Mouse (Mus musculus): ENCODE results near the gene Cacng8. TPM values are rescaled to one million over a fixed set of nuclear protein-coding genes. Genes with fewer than 3 reads are reported as not detected.

The Cacng8 gene
- 100 to 1,000 TPM; 146 to 153 (median 150) TPM for total RNA-seq (2022)

DNA sequence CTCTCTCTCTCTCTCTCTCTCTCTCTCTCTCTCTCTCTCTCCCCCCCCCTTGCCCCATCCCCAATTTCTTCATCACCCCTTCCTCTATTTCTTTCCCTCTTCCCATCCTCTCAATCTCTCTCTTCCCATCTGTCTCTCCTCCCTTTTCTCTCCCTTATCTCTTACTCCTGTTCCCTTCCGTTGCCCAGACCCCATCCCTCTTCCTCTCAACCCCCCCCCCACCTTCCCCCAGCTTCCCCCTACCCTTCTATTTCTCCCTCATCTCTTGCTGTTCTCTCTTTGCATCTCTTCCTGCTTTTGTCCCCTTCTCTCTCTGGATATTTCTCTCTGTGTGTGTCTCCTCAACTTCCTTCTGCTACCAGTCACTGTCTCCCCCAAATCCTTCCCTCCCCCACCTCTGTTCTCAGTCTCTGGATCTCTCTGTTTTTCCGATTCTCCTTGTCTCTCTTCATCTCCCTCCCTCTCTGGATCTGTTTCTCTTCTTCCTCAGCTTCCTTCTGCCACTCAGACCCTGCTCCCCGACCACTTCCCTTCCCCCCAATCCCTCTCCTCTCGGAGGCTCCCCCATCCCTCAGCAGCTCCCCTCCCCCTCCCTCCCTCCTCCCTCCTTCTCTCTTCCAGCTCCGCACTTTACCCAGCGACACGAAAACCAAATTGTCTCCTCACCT is at the start of gene Cacng8:
Gene Cacng8 (plus strand): TSS at position 271 of the 668 bp plus-strand sequence.
- DNase-seq (ENCODE audit: low spot score in 2 of 2) = no peak

DNA sequence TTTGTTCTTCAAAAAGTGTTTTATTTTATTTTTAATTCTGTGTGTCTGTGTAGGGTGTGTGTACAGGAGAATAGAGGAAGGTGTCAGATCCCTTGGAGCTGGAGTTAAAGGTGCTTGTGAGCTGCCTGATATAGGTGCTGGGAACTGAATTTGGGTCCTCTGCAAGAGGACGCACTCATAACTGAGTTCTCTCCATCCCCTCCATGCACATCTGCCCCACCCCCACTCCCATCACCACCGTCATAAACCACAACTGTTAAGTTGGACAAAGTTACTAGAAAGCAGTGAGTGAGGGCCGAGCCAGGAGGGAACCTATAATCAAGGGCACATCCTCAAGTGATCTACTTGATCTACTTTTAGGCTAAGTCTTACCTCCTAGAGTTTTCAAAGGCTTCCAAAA is 46.6 kb upstream of the Cacng8 start:
- DNase-seq (ENCODE audit: low spot score in 2 of 2) = no peak

DNA sequence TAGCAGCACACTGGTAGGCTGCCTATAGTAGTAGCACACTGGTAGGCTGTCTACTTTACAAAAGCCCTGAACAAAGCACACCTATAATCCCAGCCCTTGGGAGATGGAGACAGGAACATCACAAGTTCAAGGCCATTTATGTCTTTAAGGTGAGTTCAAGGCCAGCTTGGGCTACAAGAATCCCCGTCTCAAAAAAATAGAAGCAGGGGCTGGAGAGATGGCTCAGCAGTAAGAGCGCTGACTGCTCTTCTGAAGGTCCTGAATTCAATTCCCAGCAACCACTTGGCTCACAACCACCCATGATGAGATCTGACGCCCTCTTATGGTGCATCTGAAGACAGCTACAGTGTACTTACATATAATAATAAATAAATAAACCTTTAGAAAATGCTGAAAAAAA is 45.2 kb upstream of the Cacng8 start:
- no peak for DNase-seq (ENCODE audit: low spot score in 2 of 2)

DNA sequence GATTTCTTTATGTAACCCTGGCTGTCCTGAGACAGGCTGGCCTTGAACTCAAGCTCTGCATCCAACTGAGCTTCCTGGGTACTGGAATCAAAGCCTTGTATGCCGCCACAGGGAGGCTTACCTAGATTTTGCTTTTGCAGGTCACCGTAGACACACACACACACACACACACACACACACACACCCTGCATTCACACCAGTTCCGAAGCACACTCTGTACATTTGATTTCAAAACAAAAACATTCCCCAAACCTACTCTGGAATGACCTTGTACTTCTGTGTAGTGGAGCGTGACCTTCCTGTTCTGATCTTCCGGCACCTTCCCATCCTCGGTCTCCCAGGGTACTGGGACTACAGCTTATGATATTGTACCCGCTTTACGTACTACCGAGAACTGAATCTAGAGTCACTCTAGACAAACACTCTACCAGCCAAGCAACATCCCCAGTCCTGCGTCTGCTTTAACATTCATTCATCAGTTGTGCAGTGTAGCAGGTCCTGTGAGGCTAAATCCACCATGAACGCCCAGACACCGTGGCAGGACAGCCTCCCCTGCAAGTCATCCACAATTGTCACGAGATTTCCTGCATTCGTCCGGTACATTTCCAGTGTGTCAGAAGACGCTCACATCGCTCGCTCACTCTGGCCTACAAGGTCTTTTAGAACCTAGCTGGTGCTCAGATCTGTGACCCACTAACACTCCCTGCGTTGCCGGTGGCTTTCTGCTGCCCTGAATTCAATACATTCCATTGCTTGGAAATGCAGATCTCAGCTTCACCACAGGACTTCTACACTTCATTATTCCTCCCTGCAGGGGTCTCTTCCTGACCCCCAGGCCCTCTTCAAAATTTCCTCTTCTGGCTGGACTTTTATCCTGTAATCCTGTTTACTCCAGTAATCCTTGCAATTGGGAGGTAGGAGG is 42.9 kb upstream of the Cacng8 start:
- no peak for DNase-seq (ENCODE audit: low spot score in 2 of 2)

DNA sequence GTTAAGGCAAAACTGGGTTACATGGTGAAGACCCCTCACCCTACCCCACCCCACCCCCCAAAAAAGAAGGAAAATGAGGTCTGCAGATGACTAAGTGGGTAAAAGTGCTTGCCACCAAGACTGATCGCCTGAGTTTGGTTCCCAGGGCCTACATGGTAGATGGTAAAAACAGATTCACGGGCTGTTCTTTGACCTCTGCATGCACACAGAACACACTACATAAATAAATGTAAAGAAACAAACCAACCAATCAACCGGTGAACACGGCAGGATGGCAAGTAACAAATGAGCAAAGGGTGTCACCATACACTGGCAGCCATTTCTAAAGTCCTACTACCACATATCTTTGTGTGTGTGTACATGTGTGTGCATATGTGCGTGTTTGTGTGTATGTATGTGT is 42.2 kb upstream of the Cacng8 start:
- DNase-seq (ENCODE audit: low spot score in 2 of 2) = no peak

DNA sequence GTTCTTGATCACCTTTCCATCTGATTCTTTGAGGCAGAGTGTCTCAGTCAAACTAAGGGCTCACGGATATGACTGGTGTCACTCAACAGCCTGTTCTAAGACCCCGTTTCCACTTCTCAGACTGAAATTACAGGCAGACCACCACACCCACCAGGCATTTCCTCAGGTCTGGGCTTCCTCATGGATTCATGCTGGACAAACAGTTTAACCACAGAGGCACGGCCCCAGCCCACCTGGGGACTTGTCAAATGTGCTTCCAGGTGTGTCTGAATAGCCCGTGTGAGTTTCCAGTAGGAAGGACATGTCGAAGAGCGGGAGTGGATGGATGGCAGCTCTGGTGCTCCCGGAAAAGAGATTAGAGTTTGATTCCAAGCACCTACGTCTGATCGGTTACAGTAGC is 40.7 kb upstream of the Cacng8 start:
- DNase-seq (ENCODE audit: low spot score in 2 of 2) = no peak

DNA sequence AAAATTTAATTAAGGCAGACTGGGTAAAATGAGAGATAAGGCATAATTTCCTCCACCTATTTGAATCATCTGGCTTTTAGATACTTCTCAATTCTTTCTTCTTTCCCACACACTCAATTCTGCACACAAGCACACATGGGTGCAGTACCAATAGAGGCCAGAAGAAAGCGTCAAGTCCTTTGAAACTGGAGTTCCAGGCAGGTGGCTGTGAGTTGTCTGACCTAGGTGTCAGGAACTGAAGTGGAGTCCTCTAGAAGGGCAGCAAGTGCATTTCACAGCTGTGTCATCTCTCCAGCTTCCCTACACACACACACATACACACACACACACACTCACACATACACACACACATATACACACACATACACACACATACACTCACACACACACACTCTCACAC is 38.9 kb upstream of the Cacng8 start:
- no peak for DNase-seq (ENCODE audit: low spot score in 2 of 2)

DNA sequence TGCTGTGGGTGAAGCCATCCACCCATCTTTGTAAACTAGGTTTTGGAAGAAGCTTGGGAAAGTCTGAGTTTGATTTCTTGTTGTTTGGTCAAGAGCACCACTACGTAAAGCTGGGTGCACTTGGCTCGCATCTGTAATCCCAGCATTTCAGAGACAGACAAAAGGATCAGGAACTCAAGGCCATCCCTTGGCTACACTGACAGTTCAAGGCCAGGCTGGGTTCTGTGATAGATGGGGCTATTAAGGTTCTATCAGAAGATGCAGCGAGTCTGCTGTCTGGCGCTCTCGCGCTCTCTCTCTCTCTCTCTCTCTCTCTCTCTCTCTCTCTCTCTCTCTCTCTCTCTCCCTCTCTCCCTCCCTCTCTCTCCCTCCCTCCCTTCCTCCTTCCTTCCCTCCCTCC is 35.6 kb upstream of the Cacng8 start:
- no peak for DNase-seq (ENCODE audit: low spot score in 2 of 2)

DNA sequence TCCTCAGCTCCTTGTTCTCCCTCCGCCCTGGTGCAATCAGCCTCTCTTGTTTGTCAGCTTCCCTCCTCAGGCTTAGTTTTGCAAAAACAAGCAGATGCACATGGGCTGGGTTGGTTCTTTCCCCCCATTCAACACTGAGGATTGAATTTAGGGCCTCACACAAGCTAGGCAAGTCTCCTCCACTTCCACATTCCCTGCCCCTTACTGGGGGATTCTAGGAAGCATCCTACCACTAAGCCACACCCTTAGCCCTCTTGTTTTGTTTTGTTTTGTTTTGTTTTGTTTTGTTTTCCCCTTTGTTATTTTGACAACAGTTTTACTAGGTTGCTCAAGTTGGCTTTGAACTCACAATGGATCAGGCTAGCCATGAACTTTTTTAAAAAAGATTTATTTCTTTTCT is 29.8 kb upstream of the Cacng8 start:
- DNase-seq (ENCODE audit: low spot score in 2 of 2) = no peak

DNA sequence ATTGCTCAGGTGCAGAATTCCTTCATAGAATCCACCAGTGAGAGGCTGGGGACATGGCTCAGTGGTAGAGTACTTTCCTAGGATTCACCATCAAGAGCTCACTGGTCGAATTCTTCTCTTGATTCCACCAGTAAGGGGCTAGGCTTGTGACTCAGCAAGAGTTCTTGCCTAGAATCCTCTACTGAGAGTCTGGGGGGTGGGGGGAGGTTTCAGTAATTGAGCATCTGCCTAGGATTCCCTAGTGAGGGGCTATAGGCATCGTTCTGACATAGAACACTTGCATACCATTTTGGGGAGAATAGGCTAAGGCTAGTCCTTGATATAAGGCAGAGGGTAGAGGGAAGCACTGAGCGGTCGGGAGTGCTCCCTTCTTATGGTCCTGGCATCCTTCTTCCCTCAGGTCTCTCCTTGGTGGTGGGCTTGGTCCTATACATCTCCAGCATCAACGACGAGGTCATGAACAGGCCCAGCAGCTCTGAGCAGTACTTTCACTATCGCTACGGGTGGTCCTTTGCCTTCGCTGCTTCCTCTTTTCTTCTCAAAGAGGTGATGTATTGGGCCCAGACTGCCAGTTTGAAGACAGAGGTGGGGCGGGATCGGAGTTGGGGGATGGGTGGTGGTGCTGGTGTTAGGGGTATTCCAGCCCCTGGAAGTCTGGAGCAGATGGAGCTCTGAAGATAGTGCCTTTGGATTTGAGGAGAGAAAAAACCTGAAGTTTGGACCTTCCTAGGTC is 24.8 kb upstream of the Cacng8 start:
- DNase-seq (ENCODE audit: low spot score in 2 of 2) = no peak

DNA sequence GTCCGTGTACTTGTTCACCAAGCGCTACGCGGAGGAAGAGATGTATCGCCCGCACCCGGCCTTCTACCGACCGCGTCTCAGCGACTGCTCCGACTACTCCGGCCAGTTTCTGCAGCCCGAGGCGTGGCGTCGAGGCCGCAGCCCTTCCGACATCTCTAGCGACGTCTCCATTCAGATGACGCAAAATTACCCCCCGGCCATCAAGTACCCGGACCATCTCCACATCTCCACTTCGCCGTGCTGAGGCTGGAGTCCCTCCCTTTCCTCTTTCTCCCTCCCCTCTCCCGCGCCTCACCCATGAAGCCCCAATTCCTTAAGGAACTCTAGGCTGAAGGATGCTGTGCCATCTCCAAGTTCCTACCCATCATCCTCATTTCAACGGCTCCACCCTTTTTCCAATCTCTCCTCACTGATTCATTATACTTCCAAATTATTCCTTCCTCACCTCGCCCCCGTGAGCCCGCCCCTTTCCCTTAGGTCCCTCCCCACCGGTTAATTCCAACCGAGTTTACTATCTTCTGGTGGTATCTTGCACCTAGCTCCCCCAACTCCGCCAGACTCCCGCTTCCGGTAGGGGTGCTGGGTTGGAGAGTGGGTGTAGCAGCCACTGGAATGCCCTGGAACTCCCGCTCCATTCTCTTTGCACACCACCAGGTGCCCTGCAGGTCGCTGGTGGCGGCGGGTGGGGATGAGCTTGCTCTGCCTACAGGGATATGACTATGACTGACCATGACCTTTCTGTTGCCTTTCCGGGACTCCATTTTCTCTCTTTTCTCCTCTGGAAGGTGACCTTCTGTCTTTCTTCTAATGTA is 23.6 kb upstream of the Cacng8 start:
- no peak for DNase-seq (ENCODE audit: low spot score in 2 of 2)

DNA sequence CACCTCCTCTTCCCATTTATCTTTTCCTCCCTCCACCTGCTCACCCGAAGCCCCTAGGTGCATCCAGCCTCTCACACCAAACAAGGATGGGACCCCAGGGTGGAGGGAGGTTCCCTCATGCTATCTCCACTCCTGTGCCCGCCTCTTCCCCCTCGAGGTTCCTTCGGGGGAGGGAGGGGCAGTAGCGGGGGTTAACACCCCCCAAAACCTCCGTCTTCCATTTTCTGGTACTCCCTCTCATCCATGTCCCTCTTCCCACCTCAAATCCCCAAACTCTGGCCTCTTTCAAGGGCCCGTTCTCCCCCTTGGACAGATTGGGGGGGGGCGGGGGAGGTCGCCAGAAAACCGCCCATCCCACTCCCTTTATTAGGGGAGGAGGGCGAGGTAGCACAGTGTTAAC is 22.9 kb upstream of the Cacng8 start:
- no peak for DNase-seq (ENCODE audit: low spot score in 2 of 2)

DNA sequence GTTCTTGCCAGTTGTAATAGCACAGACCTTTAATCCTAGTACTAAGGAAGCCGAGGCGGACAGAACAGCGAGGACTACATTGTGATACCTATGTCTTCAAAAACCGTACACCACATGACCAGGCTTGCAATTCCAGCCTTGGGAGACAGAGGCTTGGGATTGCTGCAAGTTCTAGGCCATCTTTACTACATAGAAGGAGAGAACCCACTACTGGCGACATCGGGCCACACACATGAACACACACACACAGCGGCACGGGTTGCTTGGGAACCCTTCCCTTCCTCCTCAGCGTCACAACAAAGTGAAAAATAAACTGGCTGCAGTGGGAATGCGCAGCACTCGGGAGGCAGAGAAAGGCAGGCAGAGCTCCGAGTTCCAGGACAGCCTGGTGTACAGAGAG is 22.2 kb upstream of the Cacng8 start:
- DNase-seq (ENCODE audit: low spot score in 2 of 2) = no peak

DNA sequence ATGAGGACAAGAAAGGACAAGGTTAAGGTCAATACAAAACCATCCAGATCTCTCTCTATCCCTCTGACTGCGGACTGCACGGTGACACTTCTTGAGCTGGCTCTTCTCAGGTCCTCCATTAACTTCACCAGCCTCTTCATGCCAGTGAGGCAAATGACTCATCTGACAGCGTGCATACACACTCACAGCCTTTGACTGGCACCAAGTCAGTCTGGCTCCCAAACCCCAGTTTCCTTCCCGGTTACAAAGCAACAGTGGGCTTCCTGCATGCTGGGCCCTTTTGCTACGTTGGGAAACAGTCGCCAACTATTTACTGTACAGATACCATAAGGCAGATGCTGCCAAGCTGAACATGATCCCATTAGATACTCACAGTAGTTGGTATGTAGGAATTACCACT is 21.3 kb upstream of the Cacng8 start:
- DNase-seq (ENCODE audit: low spot score in 2 of 2) = no peak

DNA sequence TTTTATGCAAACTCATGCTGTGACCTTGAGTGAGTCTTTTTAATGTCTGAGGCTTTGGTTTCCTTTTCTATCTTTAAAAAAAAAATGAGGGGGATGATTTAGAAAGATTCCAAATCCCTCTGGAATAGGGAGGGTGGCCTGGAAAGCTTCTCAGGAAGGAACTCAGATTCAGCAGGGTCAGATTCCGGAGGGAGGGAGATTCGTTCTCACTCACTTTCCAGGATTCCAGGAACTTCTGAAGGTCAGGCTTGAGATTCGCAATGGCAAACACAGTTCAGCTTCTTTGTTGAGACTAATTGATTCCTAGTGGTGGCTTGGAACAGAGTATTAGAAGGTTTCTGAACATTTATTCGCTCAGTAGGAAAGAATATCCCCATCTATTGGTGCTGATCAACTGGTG is 20.1 kb upstream of the Cacng8 start:
- no peak for DNase-seq (ENCODE audit: low spot score in 2 of 2)

DNA sequence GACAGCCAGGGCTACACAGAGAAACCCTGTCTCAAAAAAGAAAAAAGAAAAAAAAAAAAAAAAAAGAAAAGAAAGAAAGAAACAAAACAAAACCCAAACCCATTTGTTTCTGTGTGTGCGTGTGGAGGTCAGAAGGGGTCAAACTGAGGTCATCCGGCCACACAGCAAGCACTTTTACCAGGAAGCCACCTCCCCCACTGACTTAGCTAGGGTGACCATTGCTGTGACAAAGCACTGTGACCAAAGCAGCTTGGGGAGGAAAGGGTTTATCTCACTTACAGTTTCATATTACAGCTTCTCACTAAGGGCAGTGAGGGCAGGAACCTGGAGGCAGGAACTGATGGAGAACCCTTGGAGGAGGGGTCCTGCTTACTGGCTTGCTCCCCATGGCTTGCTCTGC is 18.1 kb upstream of the Cacng8 start:
- DNase-seq (ENCODE audit: low spot score in 2 of 2) = no peak

DNA sequence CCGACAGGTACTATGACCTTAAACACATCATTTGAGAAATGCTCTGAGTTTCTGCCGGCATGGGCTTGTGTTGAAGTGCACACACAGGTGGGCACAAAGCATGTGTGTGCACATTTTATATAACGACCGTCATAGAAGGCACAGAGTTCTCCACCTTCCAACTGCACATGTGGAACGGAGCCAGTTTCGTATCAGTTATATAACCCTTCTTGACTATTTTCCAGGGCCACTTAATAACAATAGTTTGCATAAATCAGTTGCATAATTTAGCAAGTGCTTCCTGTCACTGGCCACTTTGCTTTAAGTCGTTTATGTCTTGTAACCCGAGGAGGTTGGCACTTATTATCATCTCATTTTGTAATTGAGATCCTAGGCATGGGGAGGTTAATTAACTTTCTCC is 16.7 kb upstream of the Cacng8 start:
- DNase-seq (ENCODE audit: low spot score in 2 of 2) = no peak

DNA sequence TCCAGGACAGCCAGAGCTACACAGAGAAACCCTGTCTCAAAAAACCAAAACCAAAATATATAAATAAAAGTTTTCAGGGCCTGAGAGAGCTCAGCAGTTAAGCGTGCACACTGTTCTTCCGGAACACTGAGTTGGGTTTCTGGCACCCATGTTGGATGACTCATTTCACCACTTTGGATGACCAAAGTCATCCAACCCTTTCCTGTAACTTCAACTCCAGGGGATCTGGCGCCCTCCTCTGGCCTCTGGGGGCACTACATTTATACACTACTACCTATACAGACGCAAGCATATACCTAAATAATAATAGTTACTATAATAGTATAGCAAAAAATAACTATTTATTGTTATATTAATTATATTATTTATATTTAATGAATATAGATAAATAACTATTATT is 13.7 kb upstream of the Cacng8 start:
- no peak for DNase-seq (ENCODE audit: low spot score in 2 of 2)

DNA sequence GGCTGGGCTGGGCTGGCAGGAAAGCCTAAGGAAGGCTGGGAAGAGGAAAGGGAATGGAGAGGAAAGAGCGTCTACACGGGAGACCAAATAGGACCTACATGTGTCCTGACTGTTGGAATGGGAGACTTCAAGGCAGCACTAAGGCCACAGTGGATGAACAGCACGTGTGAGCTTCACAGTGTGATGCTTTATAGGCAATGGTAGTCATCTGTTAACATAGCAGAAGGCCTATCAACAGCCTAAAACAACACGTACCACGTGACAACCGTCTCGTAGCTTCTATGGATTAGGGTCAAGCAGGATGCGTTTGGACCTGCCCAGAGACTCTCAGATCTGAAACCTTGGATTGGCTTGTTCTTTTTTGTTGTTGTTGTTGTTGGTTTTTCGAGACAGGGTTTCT is 8.4 kb upstream of the Cacng8 start:
- no peak for DNase-seq (ENCODE audit: low spot score in 2 of 2)

DNA sequence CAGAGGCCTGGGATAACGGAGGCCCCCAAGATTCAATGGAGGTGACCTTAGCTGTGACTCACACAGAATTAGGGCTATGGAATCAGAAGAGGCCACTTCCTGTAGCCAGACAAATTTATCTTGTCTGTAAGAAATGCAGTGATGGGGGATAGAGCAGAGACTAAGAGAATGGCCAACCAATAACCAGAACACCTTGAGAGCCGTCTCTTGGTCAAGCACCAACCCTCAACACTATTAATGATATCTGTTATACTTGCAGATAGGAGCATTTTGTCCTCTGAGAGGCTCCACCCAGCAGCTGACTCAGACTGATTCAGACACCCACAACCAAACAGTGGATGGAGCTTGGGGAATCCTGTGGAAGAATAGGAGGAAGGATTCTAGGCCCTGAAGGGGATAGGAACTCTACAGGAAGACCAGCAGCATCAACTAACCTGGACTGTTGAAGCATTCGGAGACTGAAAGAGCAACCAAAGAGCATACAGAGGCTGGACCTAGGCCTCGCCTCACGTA is 5.6 kb upstream of the Cacng8 start:
- DNase-seq (ENCODE audit: low spot score in 2 of 2) = no peak

DNA sequence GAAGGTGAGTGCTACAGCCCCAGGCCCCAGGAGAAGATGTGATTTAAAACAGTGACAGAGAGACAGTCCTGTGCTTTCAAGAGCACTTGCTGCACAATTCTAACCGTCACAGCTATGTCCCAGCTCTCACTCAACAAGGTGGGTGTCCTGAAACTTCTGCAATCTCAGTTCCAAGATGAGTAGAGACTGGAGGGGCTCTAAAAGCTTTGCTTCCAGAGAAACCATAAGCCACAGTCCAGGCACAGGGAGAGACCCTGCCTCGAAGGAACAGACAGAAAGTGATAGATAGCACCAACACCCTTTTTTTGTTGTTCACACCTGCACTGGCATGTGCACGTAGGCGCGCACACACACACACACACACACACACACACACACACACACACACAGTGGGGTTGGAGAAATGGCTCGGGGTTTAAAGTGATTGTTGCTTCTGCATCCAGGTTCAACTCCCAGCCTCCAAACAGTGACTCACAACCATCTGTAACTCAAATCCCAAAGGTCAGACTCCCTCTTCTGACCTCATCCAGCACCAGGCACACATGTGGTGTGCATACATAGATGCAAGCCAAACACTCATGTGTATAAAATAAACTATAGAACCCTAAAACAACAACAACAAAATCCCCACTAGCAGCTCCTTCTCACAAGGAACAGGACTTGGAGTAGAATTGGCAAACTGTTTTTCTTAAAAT is 4.3 kb upstream of the Cacng8 start:
- DNase-seq (ENCODE audit: low spot score in 2 of 2) = no peak

All from left cerebral cortex, adult 8-10 months (tissue).